Mouse (Mus musculus) cerebellum, adult 2 months (tissue): Measurements from ENCODE around the gene Prph2.

Experiments
- CTCF ChIP-seq: fragments of 200-500 bp; IDR thresholded peaks from 2 replicates; pipeline ENCODE4 v1.5.1; 2011; ENCODE audit warnings: low read depth, mild to moderate bottlenecking, control low read depth, low read length, moderate library complexity, borderline replicate concordance; ENCODE audit not compliant: insufficient read depth
- POLR2A ChIP-seq: fragments of 200-500 bp; IDR thresholded peaks from 2 replicates; pipeline ENCODE4 v1.6.1; 2011; ENCODE audit warnings: low read length, control low read depth, borderline replicate concordance; ENCODE audit not compliant: insufficient read depth

GRCm38 (mm10) chr17:46881728-46882127 lies 28.5 kb upstream of the Prph2 start:
- no peak for TF ChIP-seq POLR2A
- no peak for TF ChIP-seq CTCF
